Comparison of ENCODE assay signal across 9 mouse cellular contexts in the genomic region with DNA sequence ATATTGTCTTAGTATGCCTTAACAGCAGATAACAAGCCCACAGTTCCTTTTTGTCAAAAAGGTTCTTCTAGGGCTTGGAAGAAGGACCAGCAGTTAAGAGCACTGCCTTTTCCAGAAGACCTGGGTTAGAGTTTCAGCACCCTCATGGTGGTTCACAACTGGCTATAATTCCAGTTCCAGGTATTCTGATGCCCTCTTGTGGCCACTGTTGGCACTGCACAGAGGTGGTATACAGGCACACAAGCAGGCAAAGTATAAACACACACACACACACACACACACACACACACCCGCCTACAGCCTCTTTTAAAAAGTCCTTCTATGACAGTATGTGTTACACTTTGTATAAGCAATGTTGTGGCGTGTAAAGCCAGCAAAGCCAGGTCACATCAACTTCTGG. TPM values are rescaled to one million over a fixed set of nuclear protein-coding genes. Genes with fewer than 3 reads are reported as not detected.
DNase-seq lines count a peak whose midpoint lies in the region; ATAC-seq and TF ChIP-seq lines count a peak whose summit lies in the region.
"Had no signal": no experiment of that assay in that cellular context is flagged by ENCODE, and none has a peak within 500 bp of the region (broad histone marks: within the 10 kb centered on the region; RNA-seq: fewer than 3 reads in every experiment).

No protein-coding gene starts in this region.

- TF ChIP-seq CTCF in brain, embryonic 14.5 days (IDR thresholded peaks at IDR 0.05; ENCODE audit: borderline replicate concordance, extremely low read depth, insufficient read depth, insufficient read length) = peak; percentile 54; the same call in 1 of the 2 replicates

- TF ChIP-seq POLR2A in brain, embryonic 14.5 days (IDR thresholded peaks at IDR 0.05; ENCODE audit: borderline replicate concordance, extremely low read depth, insufficient read depth, insufficient read length, poor library complexity, severe bottlenecking) = no peak

- H3K9ac ChIP-seq in forebrain, embryonic 11.5 days (ENCODE audit: low read length) = no peak overlapping the region
- H3K9ac ChIP-seq in forebrain, embryonic 16.5 days (replicated peaks; ENCODE audit: low read depth, low read length) = no peak overlapping the region
- H3K9ac ChIP-seq in midbrain, embryonic 14.5 days (replicated peaks; ENCODE audit: low read length) = no peak overlapping the region
- H3K9ac ChIP-seq in midbrain, embryonic 13.5 days (replicated peaks) = no peak overlapping the region

- H3K9me3 ChIP-seq in forebrain, embryonic 11.5 days (ENCODE audit: control insufficient read depth, low read length) = no peaks in the 10 kb centered on the region
- H3K9me3 ChIP-seq in forebrain, embryonic 16.5 days (ENCODE audit: control insufficient read depth, low read length) = no peaks in the 10 kb centered on the region
- H3K9me3 ChIP-seq in midbrain, embryonic 14.5 days (ENCODE audit: control insufficient read depth, low read length) = no peaks in the 10 kb centered on the region
- H3K9me3 ChIP-seq in midbrain, embryonic 13.5 days = no peaks in the 10 kb centered on the region

- DNase-seq in forebrain, embryonic 11.5 days (ENCODE audit: low spot score) = peak; percentile 71
- DNase-seq in midbrain, embryonic 14.5 days = peak; percentile 36
- DNase-seq in brain, embryonic 14.5 days (ENCODE audit: low read depth) = no peak
- peak; percentile 19 to 67 for DNase-seq in kidney, postnatal 36 days
- peak; percentile 14 to 51 for DNase-seq in spleen, adult 18-20 months

- no peaks in the 10 kb centered on the region for H3K36me3 ChIP-seq in forebrain, embryonic 11.5 days (ENCODE audit: control insufficient read depth, insufficient read depth, low read length)
- H3K36me3 ChIP-seq in forebrain, embryonic 16.5 days (ENCODE audit: control insufficient read depth, insufficient read depth) = no peaks in the 10 kb centered on the region
- H3K36me3 ChIP-seq in midbrain, embryonic 14.5 days (ENCODE audit: control insufficient read depth, insufficient read depth, low read length) = no peaks in the 10 kb centered on the region
- H3K36me3 ChIP-seq in midbrain, embryonic 13.5 days = no peaks in the 10 kb centered on the region

- WGBS in forebrain, embryonic 11.5 days = 71% methylated on average over 2 of the region's 2 CpGs
- 69% methylated on average over 2 of the region's 2 CpGs for WGBS in forebrain, embryonic 16.5 days
- 83% methylated on average over 2 of the region's 2 CpGs for WGBS in midbrain, embryonic 14.5 days
- 68% methylated on average over 2 of the region's 2 CpGs for WGBS in midbrain, embryonic 13.5 days

- ATAC-seq in forebrain, embryonic 11.5 days (replicated peaks; ENCODE audit: low FRiP score) = no peak
- ATAC-seq in forebrain, embryonic 16.5 days = no peak
- ATAC-seq in midbrain, embryonic 14.5 days (ENCODE audit: low FRiP score, low TSS enrichment) = no peak
- no peak for ATAC-seq in midbrain, embryonic 13.5 days
- no peak for ATAC-seq in erythroid progenitor cell, adult 5-6 weeks (replicated peaks; ENCODE audit: low FRiP score, poor library complexity, severe bottlenecking)

- no peaks in the 10 kb centered on the region for H3K27me3 ChIP-seq in forebrain, embryonic 11.5 days (ENCODE audit: control insufficient read depth, insufficient read depth, low read length)
- H3K27me3 ChIP-seq in forebrain, embryonic 16.5 days (replicated peaks; ENCODE audit: control insufficient read depth, insufficient read depth, low read length) = no peaks in the 10 kb centered on the region
- H3K27me3 ChIP-seq in midbrain, embryonic 14.5 days (ENCODE audit: control insufficient read depth, insufficient read depth, low read length) = no peaks in the 10 kb centered on the region
- no peaks in the 10 kb centered on the region for H3K27me3 ChIP-seq in midbrain, embryonic 13.5 days

- H3K27ac ChIP-seq in forebrain, embryonic 11.5 days (ENCODE audit: low read depth, low read length) = no peak overlapping the region
- H3K27ac ChIP-seq in forebrain, embryonic 16.5 days (ENCODE audit: low read length) = no peak overlapping the region
- no peak overlapping the region for H3K27ac ChIP-seq in midbrain, embryonic 14.5 days (replicated peaks; ENCODE audit: low read depth, low read length)
- H3K27ac ChIP-seq in midbrain, embryonic 13.5 days = no peak overlapping the region

- H3K4me2 ChIP-seq in forebrain, embryonic 11.5 days (ENCODE audit: low read depth, low read length, severe bottlenecking) = no peak overlapping the region
- no peak overlapping the region for H3K4me2 ChIP-seq in forebrain, embryonic 16.5 days (ENCODE audit: low read length)
- H3K4me2 ChIP-seq in midbrain, embryonic 14.5 days (ENCODE audit: low read length) = no peak overlapping the region
- H3K4me2 ChIP-seq in midbrain, embryonic 13.5 days (replicated peaks) = no peak overlapping the region

- H3K4me3 ChIP-seq in forebrain, embryonic 11.5 days (ENCODE audit: low read depth, low read length) = no peak overlapping the region
- H3K4me3 ChIP-seq in forebrain, embryonic 16.5 days (replicated peaks; ENCODE audit: low read length) = no peak overlapping the region
- no peak overlapping the region for H3K4me3 ChIP-seq in midbrain, embryonic 14.5 days (replicated peaks; ENCODE audit: low read depth, low read length)
- no peak overlapping the region for H3K4me3 ChIP-seq in midbrain, embryonic 13.5 days (replicated peaks)

- 0 out of 2 replicates have a peak, but pooled peaks cover 4% of the 10 kb centered on the region for H3K4me1 ChIP-seq in forebrain, embryonic 11.5 days (replicated peaks; ENCODE audit: control insufficient read depth, insufficient read depth, low read length)
- peaks cover 9% of the 10 kb centered on the region for H3K4me1 ChIP-seq in forebrain, embryonic 16.5 days (replicated peaks; ENCODE audit: control insufficient read depth, insufficient read depth, low read length)
- H3K4me1 ChIP-seq in midbrain, embryonic 14.5 days (ENCODE audit: control insufficient read depth, insufficient read depth, low read length) = peaks cover 8% of the 10 kb centered on the region
- peaks cover 19% of the 10 kb centered on the region for H3K4me1 ChIP-seq in midbrain, embryonic 13.5 days (replicated peaks)

RNA-seq across cellular contexts. Expression of a gene that starts 2.8 kb away (rescaled TPM):
- polyA plus RNA-seq in forebrain, embryonic 11.5 days (2014; fragmentation: Nextera tagmentation; extraction: Ambion mirVana) = 116 and 121 TPM in 2 replicates
- polyA plus RNA-seq in forebrain, embryonic 16.5 days (2015; fragmentation: Nextera tagmentation; extraction: Ambion mirVana) = 53.4 and 58.4 TPM in 2 replicates
- polyA plus RNA-seq in midbrain, embryonic 14.5 days (2014; fragmentation: Nextera tagmentation; extraction: Ambion mirVana) = 44.3 and 47.5 TPM in 2 replicates
- 57.1 and 59.4 TPM in 2 replicates for polyA plus RNA-seq in midbrain, embryonic 13.5 days (2015; fragmentation: Nextera tagmentation; extraction: Ambion mirVana)
- 42.1 and 44.6 TPM in 2 replicates for polyA plus RNA-seq in brain, embryonic 14.5 days (2012; rRNA removed)
- total RNA-seq in erythroid progenitor cell, adult 5-6 weeks (2015; ENCODE audit: low replicate concordance) = 54.9 and 62.0 TPM in 2 replicates
- total RNA-seq in erythroid progenitor cell, adult 5-6 weeks (2017; ENCODE audit: low replicate concordance) = 129 and 249 TPM in 2 replicates

RNA-seq across cellular contexts. Expression of a gene that starts 34.9 kb away (rescaled TPM):
- 20.4 and 22.5 TPM in 2 replicates for polyA plus RNA-seq in forebrain, embryonic 11.5 days (2014; fragmentation: Nextera tagmentation; extraction: Ambion mirVana)
- 17.1 and 17.7 TPM in 2 replicates for polyA plus RNA-seq in forebrain, embryonic 16.5 days (2015; fragmentation: Nextera tagmentation; extraction: Ambion mirVana)
- 20.1 and 21.8 TPM in 2 replicates for polyA plus RNA-seq in midbrain, embryonic 14.5 days (2014; fragmentation: Nextera tagmentation; extraction: Ambion mirVana)
- polyA plus RNA-seq in midbrain, embryonic 13.5 days (2015; fragmentation: Nextera tagmentation; extraction: Ambion mirVana) = 14.6 and 16.6 TPM in 2 replicates
- 10.6 and 14.0 TPM in 2 replicates for polyA plus RNA-seq in brain, embryonic 14.5 days (2012; rRNA removed)
- not detected in 2 replicates for total RNA-seq in erythroid progenitor cell, adult 5-6 weeks (2015; ENCODE audit: low replicate concordance)
- not detected in 2 replicates for total RNA-seq in erythroid progenitor cell, adult 5-6 weeks (2017; ENCODE audit: low replicate concordance)

RNA-seq across cellular contexts. Expression of a gene that starts 52.1 kb away (rescaled TPM):
- 3.3 and 4.1 TPM in 2 replicates for polyA plus RNA-seq in forebrain, embryonic 11.5 days (2014; fragmentation: Nextera tagmentation; extraction: Ambion mirVana)
- polyA plus RNA-seq in forebrain, embryonic 16.5 days (2015; fragmentation: Nextera tagmentation; extraction: Ambion mirVana) = 1.1 and 1.3 TPM in 2 replicates
- polyA plus RNA-seq in midbrain, embryonic 14.5 days (2014; fragmentation: Nextera tagmentation; extraction: Ambion mirVana) = 0.58 and 0.89 TPM in 2 replicates
- 1.2 and 1.7 TPM in 2 replicates for polyA plus RNA-seq in midbrain, embryonic 13.5 days (2015; fragmentation: Nextera tagmentation; extraction: Ambion mirVana)
- 1.5 and 1.9 TPM in 2 replicates for polyA plus RNA-seq in brain, embryonic 14.5 days (2012; rRNA removed)
- not detected in 2 replicates for total RNA-seq in erythroid progenitor cell, adult 5-6 weeks (2015; ENCODE audit: low replicate concordance)
- total RNA-seq in erythroid progenitor cell, adult 5-6 weeks (2017; ENCODE audit: low replicate concordance) = not detected in 2 replicates
- total RNA-seq: layer of hippocampus, postnatal 10 days had no signal
